Mouse (Mus musculus): ENCODE measurements around the gene Plp2.

DNA sequence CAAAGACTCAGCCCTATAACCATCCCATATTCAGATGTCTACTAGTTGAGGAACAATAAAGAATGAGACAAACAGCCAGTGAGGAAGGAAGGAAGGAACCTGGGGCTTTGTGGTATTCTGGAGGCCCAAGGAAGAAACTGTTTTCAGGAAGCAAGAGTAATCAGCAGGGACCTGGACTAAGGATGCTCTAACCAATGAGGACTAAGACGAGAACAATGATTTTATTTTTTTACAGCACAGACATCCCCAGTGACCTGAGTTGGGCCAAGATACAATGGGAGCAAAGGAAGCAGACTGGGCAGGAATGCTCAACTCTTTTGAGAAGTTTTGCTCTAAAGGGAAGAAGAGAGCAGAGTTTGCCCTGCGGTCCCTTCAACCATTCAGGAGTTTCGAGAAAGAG lies 8.3 kb downstream of the Plp2 start:
- TF ChIP-seq POLR2A (IDR thresholded peaks at IDR 0.05; ENCODE audit: low read depth, low read length) = no peak
- TF ChIP-seq CTCF (IDR thresholded peaks at IDR 0.05; ENCODE audit: borderline replicate concordance, insufficient read depth, low read length) = no peak
